Mouse (Mus musculus) bone marrow macrophage, adult 2 months (primary cell): ENCODE measurements around the gene Tufm.

Experiments used
- CTCF ChIP-seq: IDR thresholded peaks from 2 replicates; pipeline ENCODE4 v1.5.1; 2012; ENCODE audit warnings: low read depth, mild to moderate bottlenecking, low read length, moderate library complexity
- POLR2A ChIP-seq: IDR thresholded peaks from 2 replicates; pipeline ENCODE4 v1.6.1; 2012; ENCODE audit warnings: mild to moderate bottlenecking, low read depth, low read length, borderline replicate concordance

GRCm38 (mm10) chr7:126458844-126459618, 28.1 kb upstream of the Tufm start:
- TF ChIP-seq CTCF: no peak
- TF ChIP-seq POLR2A: no peak
